Mouse (Mus musculus): ENCODE data around the gene Rfk. TPM values are rescaled to one million over a fixed set of nuclear protein-coding genes. Genes with fewer than 3 reads are reported as not detected.

Rfk gene
- polyA plus RNA-seq, 1 experiment from 2014 or later, result 74.6 TPM

GRCm38 (mm10) chr19:17361181-17361580 is 32.7 kb upstream of the Rfk start:
- 77% methylated on average over 2 of the region's 2 CpGs for WGBS
- no peak overlapping the region for H3K27ac ChIP-seq
- H3K4me3 ChIP-seq, result no peak overlapping the region
- H3K4me1 ChIP-seq, result peaks cover 9% of the 10 kb centered on the region
- H3K27me3 ChIP-seq (ENCODE audit: poor library complexity, severe bottlenecking), result peaks cover 15% of the 10 kb centered on the region
- no peaks in the 10 kb centered on the region for H3K9me3 ChIP-seq
- no peak for DNase-seq (ENCODE audit: extremely low spot score, low spot score)
- H3K36me3 ChIP-seq (replicated peaks), result no peaks in the 10 kb centered on the region

- WGBS, result 48% methylated on average over 3 of the region's 3 CpGs
- no peak for DNase-seq (ENCODE audit: extremely low spot score, low spot score)
- Histone ChIP-seq H3K27me3 (ENCODE audit: poor library complexity, severe bottlenecking) (no peaks in the 10 kb centered on the region), H3K36me3 (replicated peaks) (no peaks in the 10 kb centered on the region), H3K27ac (no peak overlapping the region), H3K4me1 (no peaks in the 10 kb centered on the region), H3K4me3 (no peak overlapping the region), H3K9me3 (no peaks in the 10 kb centered on the region)
These were observed 29.1 kb upstream of the Rfk start for GRCm38 (mm10) chr19:17364741-17365140.

- Histone ChIP-seq H3K27ac (no peak overlapping the region), H3K9me3 (no peaks in the 10 kb centered on the region), H3K4me1 (no peaks in the 10 kb centered on the region), H3K4me3 (no peak overlapping the region), H3K36me3 (replicated peaks) (no peaks in the 10 kb centered on the region), H3K27me3 (ENCODE audit: poor library complexity, severe bottlenecking) (no peaks in the 10 kb centered on the region)
- no peak for DNase-seq (ENCODE audit: extremely low spot score, low spot score)
- WGBS, result 91% methylated on average over 8 of the region's 8 CpGs
These were observed 27.3 kb upstream of the Rfk start for GRCm38 (mm10) chr19:17366364-17367090.

GRCm38 (mm10) chr19:17368557-17368956 is 25.3 kb upstream of the Rfk start:
- Histone ChIP-seq H3K27ac (no peak overlapping the region), H3K4me3 (no peak overlapping the region), H3K36me3 (replicated peaks) (no peaks in the 10 kb centered on the region), H3K27me3 (ENCODE audit: poor library complexity, severe bottlenecking) (no peaks in the 10 kb centered on the region), H3K9me3 (no peaks in the 10 kb centered on the region), H3K4me1 (no peaks in the 10 kb centered on the region)
- no peak for DNase-seq (ENCODE audit: extremely low spot score, low spot score)
- 91% methylated on average over 9 of the region's 9 CpGs for WGBS

- Histone ChIP-seq H3K4me1 (no peaks in the 10 kb centered on the region), H3K9me3 (no peaks in the 10 kb centered on the region), H3K36me3 (replicated peaks) (no peaks in the 10 kb centered on the region), H3K4me3 (no peak overlapping the region), H3K27me3 (ENCODE audit: poor library complexity, severe bottlenecking) (no peaks in the 10 kb centered on the region), H3K27ac (no peak overlapping the region)
- WGBS, result 69% methylated on average over 7 of the region's 7 CpGs
- no peak for DNase-seq (ENCODE audit: extremely low spot score, low spot score)
These were observed 24.3 kb upstream of the Rfk start for GRCm38 (mm10) chr19:17369581-17369980.

GRCm38 (mm10) chr19:17372701-17373100 is 21.1 kb upstream of the Rfk start, which contains the start of gene Gcnt1:
Gene Gcnt1, minus strand, starts transcription at chr19:17372844.
- H3K27me3 ChIP-seq (ENCODE audit: poor library complexity, severe bottlenecking), result no peaks in the 10 kb centered on the region
- DNase-seq (ENCODE audit: extremely low spot score, low spot score), result no peak
- 88% methylated on average over 3 of the region's 3 CpGs for WGBS
- no peaks in the 10 kb centered on the region for H3K9me3 ChIP-seq
- H3K4me3 ChIP-seq, result no peak within 1 kb of the TSS
- H3K36me3 ChIP-seq (replicated peaks), result no peaks in the 10 kb centered on the region
- no peaks in the 10 kb centered on the region for H3K4me1 ChIP-seq
- no peak within 1 kb of the TSS for H3K27ac ChIP-seq

GRCm38 (mm10) chr19:17378845-17379244 is 15.0 kb upstream of the Rfk start:
- Histone ChIP-seq H3K27me3 (ENCODE audit: poor library complexity, severe bottlenecking) (no peaks in the 10 kb centered on the region), H3K27ac (no peak overlapping the region), H3K36me3 (replicated peaks) (no peaks in the 10 kb centered on the region), H3K9me3 (no peaks in the 10 kb centered on the region), H3K4me1 (no peaks in the 10 kb centered on the region), H3K4me3 (no peak overlapping the region)
- no peak for DNase-seq (ENCODE audit: extremely low spot score, low spot score)

- WGBS, result 85% methylated on average over 7 of the region's 7 CpGs
- no peak for DNase-seq (ENCODE audit: extremely low spot score, low spot score)
- H3K4me1 ChIP-seq, result no peaks in the 10 kb centered on the region
- H3K27ac ChIP-seq, result no peak overlapping the region
- H3K9me3 ChIP-seq, result no peaks in the 10 kb centered on the region
- H3K4me3 ChIP-seq, result no peak overlapping the region
- no peaks in the 10 kb centered on the region for H3K27me3 ChIP-seq (ENCODE audit: poor library complexity, severe bottlenecking)
- H3K36me3 ChIP-seq (replicated peaks), result no peaks in the 10 kb centered on the region
These were observed 13.3 kb upstream of the Rfk start for GRCm38 (mm10) chr19:17380549-17380948.

GRCm38 (mm10) chr19:17382807-17383397 is 10.9 kb upstream of the Rfk start:
- peaks cover 2% of the 10 kb centered on the region; the same call in 1 of the 2 replicates for H3K4me1 ChIP-seq
- H3K27ac ChIP-seq, result no peak overlapping the region
- no peaks in the 10 kb centered on the region for H3K9me3 ChIP-seq
- no peaks in the 10 kb centered on the region for H3K36me3 ChIP-seq (replicated peaks)
- no peaks in the 10 kb centered on the region for H3K27me3 ChIP-seq (ENCODE audit: poor library complexity, severe bottlenecking)
- DNase-seq (ENCODE audit: extremely low spot score, low spot score), result no peak
- WGBS, result 83% methylated on average over 6 of the region's 6 CpGs
- no peak overlapping the region for H3K4me3 ChIP-seq

GRCm38 (mm10) chr19:17385022-17385421 is 8.8 kb upstream of the Rfk start:
- H3K27ac ChIP-seq, result no peak overlapping the region
- H3K36me3 ChIP-seq (replicated peaks), result no peaks in the 10 kb centered on the region
- H3K4me3 ChIP-seq, result no peak overlapping the region
- H3K9me3 ChIP-seq, result no peaks in the 10 kb centered on the region
- peaks cover 2% of the 10 kb centered on the region; the same call in 1 of the 2 replicates for H3K4me1 ChIP-seq
- H3K27me3 ChIP-seq (ENCODE audit: poor library complexity, severe bottlenecking), result no peaks in the 10 kb centered on the region
- DNase-seq (ENCODE audit: extremely low spot score, low spot score), result no peak
- 96% methylated on average over 4 of the region's 4 CpGs for WGBS

GRCm38 (mm10) chr19:17385426-17385825 is 8.4 kb upstream of the Rfk start:
- Histone ChIP-seq H3K27me3 (ENCODE audit: poor library complexity, severe bottlenecking) (no peaks in the 10 kb centered on the region), H3K9me3 (no peaks in the 10 kb centered on the region), H3K4me1 (peaks cover 2% of the 10 kb centered on the region; the same call in 1 of the 2 replicates), H3K4me3 (no peak overlapping the region), H3K27ac (no peak overlapping the region), H3K36me3 (replicated peaks) (no peaks in the 10 kb centered on the region)
- whole genome bisulfite sequencing, result 81% methylated on average over 1 of the region's 1 CpGs
- no peak for DNase-seq (ENCODE audit: extremely low spot score, low spot score)

GRCm38 (mm10) chr19:17386424-17386823 is 7.4 kb upstream of the Rfk start:
- no peaks in the 10 kb centered on the region for H3K36me3 ChIP-seq (replicated peaks)
- H3K27me3 ChIP-seq (ENCODE audit: poor library complexity, severe bottlenecking), result peaks cover under 1% of the 10 kb centered on the region; the same call in 1 of the 2 replicates
- peaks cover 2% of the 10 kb centered on the region; the same call in 1 of the 2 replicates for H3K4me1 ChIP-seq
- no peak for DNase-seq (ENCODE audit: extremely low spot score, low spot score)
- no peaks in the 10 kb centered on the region for H3K9me3 ChIP-seq
- WGBS, result 38% methylated on average over 6 of the region's 6 CpGs
- H3K27ac ChIP-seq, result no peak overlapping the region
- no peak overlapping the region for H3K4me3 ChIP-seq

- no peak overlapping the region for H3K4me3 ChIP-seq
- no peaks in the 10 kb centered on the region for H3K36me3 ChIP-seq (replicated peaks)
- H3K4me1 ChIP-seq, result peaks cover 9% of the 10 kb centered on the region
- DNase-seq (ENCODE audit: extremely low spot score, low spot score), result no peak
- no peak overlapping the region for H3K27ac ChIP-seq
- 28% methylated on average over 2 of the region's 2 CpGs for WGBS
- no peaks in the 10 kb centered on the region for H3K9me3 ChIP-seq
- peaks cover 21% of the 10 kb centered on the region for H3K27me3 ChIP-seq (ENCODE audit: poor library complexity, severe bottlenecking)
These were observed 5.4 kb upstream of the Rfk start for GRCm38 (mm10) chr19:17388404-17388803.
